ENCODE assay signal across 26 mouse cellular contexts in genomic region chr7:137766721-137767120, GRCm38 (mm10).
DNase-seq lines count a peak whose midpoint lies in the region; ATAC-seq and TF ChIP-seq lines count a peak whose summit lies in the region.
"Had no signal": no experiment of that assay in that cellular context is flagged by ENCODE, and none has a peak within 500 bp of the region (broad histone marks: within the 10 kb centered on the region; RNA-seq: fewer than 3 reads in every experiment).

No protein-coding gene starts in this region.

- DNase-seq in forebrain, embryonic 14.5 days (ENCODE audit: low spot score): peak; percentile 37
- peak; percentile 19 for DNase-seq in kidney, postnatal 0 days (ENCODE audit: low spot score)
- DNase-seq in brain, embryonic 14.5 days (ENCODE audit: low read depth): peak; percentile 63
- DNase-seq: adrenal gland, adult 8-10 months; adrenal gland, postnatal 25 days; cerebellum, adult 18-20 months; cerebellum, adult 9-11 months; cerebellum, postnatal 25 days; gastrocnemius, adult 2 months; gastrocnemius, postnatal 14 days; heart, postnatal 14 days; kidney, adult 11 months had no signal

- no peaks in the 10 kb centered on the region for H3K9me3 ChIP-seq in forebrain, embryonic 14.5 days (replicated peaks; ENCODE audit: control insufficient read depth, low read length)
- no peaks in the 10 kb centered on the region for H3K9me3 ChIP-seq in forebrain, embryonic 13.5 days (replicated peaks)
- H3K9me3 ChIP-seq in kidney, postnatal 0 days (replicated peaks; ENCODE audit: low read length): no peaks in the 10 kb centered on the region
- no peaks in the 10 kb centered on the region for H3K9me3 ChIP-seq in kidney, embryonic 15.5 days (replicated peaks)
- H3K9me3 ChIP-seq: embryonic facial prominence, embryonic 13.5 days; forebrain, embryonic 10.5 days; heart, embryonic 10.5 days; heart, embryonic 13.5 days had no signal

- H3K36me3 ChIP-seq in forebrain, embryonic 14.5 days (ENCODE audit: control insufficient read depth, insufficient read depth, low read length): no peaks in the 10 kb centered on the region
- no peaks in the 10 kb centered on the region for H3K36me3 ChIP-seq in forebrain, embryonic 13.5 days (ENCODE audit: poor library complexity, severe bottlenecking)
- H3K36me3 ChIP-seq in kidney, postnatal 0 days (ENCODE audit: insufficient read depth, low read length): no peaks in the 10 kb centered on the region
- no peaks in the 10 kb centered on the region for H3K36me3 ChIP-seq in kidney, embryonic 15.5 days
- H3K36me3 ChIP-seq: embryonic facial prominence, embryonic 13.5 days; forebrain, embryonic 10.5 days; heart, embryonic 10.5 days; heart, embryonic 13.5 days had no signal

- no peak overlapping the region for H3K4me2 ChIP-seq in forebrain, embryonic 14.5 days (ENCODE audit: low read length)
- no peak overlapping the region for H3K4me2 ChIP-seq in forebrain, embryonic 13.5 days
- no peak overlapping the region for H3K4me2 ChIP-seq in kidney, postnatal 0 days (ENCODE audit: low read length)
- no peak overlapping the region for H3K4me2 ChIP-seq in kidney, embryonic 15.5 days
- H3K4me2 ChIP-seq: embryonic facial prominence, embryonic 13.5 days; heart, embryonic 13.5 days; hindbrain, embryonic 14.5 days had no signal

- no peaks in the 10 kb centered on the region for H3K27me3 ChIP-seq in forebrain, embryonic 14.5 days (replicated peaks; ENCODE audit: control insufficient read depth, insufficient read depth, low read length)
- no peaks in the 10 kb centered on the region for H3K27me3 ChIP-seq in forebrain, embryonic 13.5 days
- no peaks in the 10 kb centered on the region for H3K27me3 ChIP-seq in kidney, postnatal 0 days (ENCODE audit: insufficient read depth, low read length)
- H3K27me3 ChIP-seq in kidney, embryonic 15.5 days: no peaks in the 10 kb centered on the region
- H3K27me3 ChIP-seq: embryonic facial prominence, embryonic 13.5 days; heart, embryonic 13.5 days had no signal

- ATAC-seq in forebrain, embryonic 14.5 days: no peak
- no peak for ATAC-seq in forebrain, embryonic 13.5 days
- ATAC-seq in kidney, postnatal 0 days (replicated peaks; ENCODE audit: low FRiP score, low read depth): no peak
- ATAC-seq in kidney, embryonic 15.5 days (replicated peaks; ENCODE audit: low FRiP score): no peak
- ATAC-seq in monocyte, adult 5-6 weeks (replicated peaks; ENCODE audit: insufficient number of reproducible peaks, low FRiP score, low TSS enrichment, poor library complexity, severe bottlenecking): no peak
- ATAC-seq: activated CD4-positive, CD25-positive, alpha-beta regulatory T cell, adult 4 months; CD4-positive, CD25-positive, alpha-beta regulatory T cell, adult 4 months; forebrain, embryonic 16.5 days; hindbrain, postnatal 0 days; inflammation-experienced regulatory T-cells, adult 6 months had no signal

- WGBS in forebrain, embryonic 14.5 days: 58% methylated on average over 2 of the region's 2 CpGs
- WGBS in forebrain, embryonic 13.5 days: 66% methylated on average over 2 of the region's 2 CpGs
- WGBS in kidney, postnatal 0 days: 63% methylated on average over 2 of the region's 2 CpGs
- WGBS in kidney, embryonic 15.5 days: 56% methylated on average over 2 of the region's 2 CpGs

- no peak overlapping the region for H3K9ac ChIP-seq in forebrain, embryonic 14.5 days (ENCODE audit: low read length)
- H3K9ac ChIP-seq in forebrain, embryonic 13.5 days: no peak overlapping the region
- no peak overlapping the region for H3K9ac ChIP-seq in kidney, postnatal 0 days (ENCODE audit: low read depth, low read length)
- no peak overlapping the region for H3K9ac ChIP-seq in kidney, embryonic 15.5 days
- H3K9ac ChIP-seq: embryonic facial prominence, embryonic 13.5 days; heart, embryonic 13.5 days; hindbrain, embryonic 14.5 days had no signal

- no peak overlapping the region for H3K27ac ChIP-seq in forebrain, embryonic 14.5 days (ENCODE audit: low read depth, low read length)
- no peak overlapping the region for H3K27ac ChIP-seq in forebrain, embryonic 13.5 days
- no peak overlapping the region for H3K27ac ChIP-seq in kidney, postnatal 0 days
- no peak overlapping the region for H3K27ac ChIP-seq in kidney, embryonic 15.5 days
- H3K27ac ChIP-seq: embryonic facial prominence, embryonic 13.5 days; forebrain, embryonic 10.5 days; gastrocnemius, adult 2 months; heart, adult 2 months; heart, embryonic 10.5 days; hindbrain, embryonic 14.5 days; hindbrain, postnatal 0 days had no signal

- H3K4me3 ChIP-seq in forebrain, embryonic 14.5 days (ENCODE audit: low read depth, low read length): no peak overlapping the region
- no peak overlapping the region for H3K4me3 ChIP-seq in forebrain, embryonic 13.5 days
- H3K4me3 ChIP-seq in kidney, postnatal 0 days (replicated peaks; ENCODE audit: low read depth, low read length): no peak overlapping the region
- H3K4me3 ChIP-seq in kidney, embryonic 15.5 days (replicated peaks): no peak overlapping the region
- H3K4me3 ChIP-seq: embryonic facial prominence, embryonic 13.5 days; forebrain, embryonic 10.5 days; gastrocnemius, adult 2 months; heart, adult 2 months; heart, embryonic 10.5 days; heart, embryonic 13.5 days had no signal

- TF ChIP-seq CTCF in kidney, postnatal 0 days (IDR thresholded peaks at IDR 0.05; ENCODE audit: low read depth): no peak
- no peak for TF ChIP-seq CTCF in brain, embryonic 14.5 days (IDR thresholded peaks at IDR 0.05; ENCODE audit: borderline replicate concordance, extremely low read depth, insufficient read depth, insufficient read length)

- H3K4me1 ChIP-seq in forebrain, embryonic 14.5 days (ENCODE audit: control insufficient read depth, insufficient read depth, low read length): no peaks in the 10 kb centered on the region
- H3K4me1 ChIP-seq in forebrain, embryonic 13.5 days: no peaks in the 10 kb centered on the region
- no peaks in the 10 kb centered on the region for H3K4me1 ChIP-seq in kidney, postnatal 0 days (replicated peaks; ENCODE audit: insufficient read depth, low read length)
- H3K4me1 ChIP-seq in kidney, embryonic 15.5 days: 0 out of 2 replicates have a peak, but pooled peaks cover 3% of the 10 kb centered on the region
- H3K4me1 ChIP-seq: embryonic facial prominence, embryonic 13.5 days; heart, embryonic 10.5 days had no signal

- no peak for TF ChIP-seq POLR2A in brain, embryonic 14.5 days (IDR thresholded peaks at IDR 0.05; ENCODE audit: borderline replicate concordance, extremely low read depth, insufficient read depth, insufficient read length, poor library complexity, severe bottlenecking)
